Mouse (Mus musculus): ENCODE measurements at regions not wholly inside any gene's neighbourhood (a gene's known extent, or its start where the extent isn't known, plus 50 kb on each side); places are given as distances from the start of the nearest gene placed in this dataset.

DNA sequence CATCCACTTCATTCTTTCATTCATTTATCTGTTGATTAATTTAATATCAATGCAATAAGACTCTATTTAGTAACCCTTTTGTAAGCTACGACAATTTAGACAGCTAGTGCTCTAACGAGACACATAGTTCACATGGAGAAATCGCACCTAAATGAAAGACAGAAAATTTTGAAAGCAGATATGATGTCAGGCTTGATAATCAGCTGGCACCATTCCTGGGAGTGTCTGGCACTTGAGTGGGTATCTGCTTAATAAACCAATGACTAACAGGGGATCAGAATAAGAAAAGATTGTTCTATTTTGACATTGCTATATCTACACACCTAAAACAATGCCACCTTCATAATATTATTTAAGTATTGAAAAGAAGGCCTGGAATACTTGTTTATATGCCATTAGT, 467.4 kb upstream of the Etaa1 start:
- TF ChIP-seq GATA1 (IDR thresholded peaks at IDR 0.05; ENCODE audit: borderline replicate concordance, low read length) (no peak), FLI1 (IDR thresholded peaks at IDR 0.05; ENCODE audit: low read length) (no peak)

Measured in megakaryocyte, embryonic 14.5 days (primary cell).